Mouse (Mus musculus): Measurements from ENCODE around the gene Cmip. TPM values are rescaled to one million over a fixed set of nuclear protein-coding genes. Genes with fewer than 3 reads are reported as not detected.

Cmip gene
- polyA plus RNA-seq, 1 experiment from 2014 or later = 106 TPM

DNA sequence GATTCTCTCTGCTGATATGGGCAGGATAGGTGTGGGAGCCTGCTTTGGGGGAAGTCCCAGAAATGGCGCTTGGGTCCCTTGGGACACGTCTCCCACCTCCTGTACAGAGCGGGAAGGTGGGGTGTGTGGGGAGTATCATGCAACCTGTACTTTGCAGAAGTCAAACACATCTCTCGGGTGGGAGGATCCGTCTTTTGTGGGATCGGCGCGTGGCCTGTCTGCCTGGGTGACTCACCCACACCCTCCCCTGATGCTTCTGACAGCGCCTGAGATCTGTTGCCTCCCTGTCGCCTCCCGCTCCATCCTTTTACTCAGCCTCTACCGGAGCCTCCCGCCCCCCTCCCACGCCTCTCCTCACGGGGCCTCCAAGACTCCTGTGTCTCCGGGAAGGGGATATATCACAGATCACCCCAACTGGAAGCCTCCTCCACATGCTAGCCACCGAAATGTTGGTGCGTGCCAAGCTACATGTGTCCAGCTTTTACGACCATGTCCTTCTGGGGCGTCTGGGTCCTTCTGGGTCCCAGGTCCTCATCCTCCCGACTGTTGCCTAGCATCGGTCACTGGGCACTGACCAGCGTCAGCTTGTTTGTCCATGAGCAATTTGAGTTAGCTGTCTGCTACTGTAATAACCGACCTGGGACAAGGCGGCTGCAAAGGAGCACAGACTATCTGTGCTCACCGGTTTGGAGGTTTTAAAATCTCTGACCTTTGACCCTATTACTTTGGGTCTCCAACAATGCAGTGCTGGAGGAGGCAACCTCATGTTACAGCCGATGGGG, 75.6 kb downstream of the Cmip start:
- Histone ChIP-seq H3K9me3 (ENCODE audit: control insufficient read depth, low read length) (no peaks in the 10 kb centered on the region), H3K27ac (replicated peaks; ENCODE audit: low read depth, low read length) (no peak overlapping the region), H3K27me3 (ENCODE audit: control insufficient read depth, insufficient read depth, low read length) (no peaks in the 10 kb centered on the region), H3K36me3 (ENCODE audit: control insufficient read depth, insufficient read depth, low read length) (no peaks in the 10 kb centered on the region), H3K4me2 (ENCODE audit: low read length) (no peak overlapping the region), H3K9ac (replicated peaks; ENCODE audit: low read length) (no peak overlapping the region), H3K4me1 (ENCODE audit: control insufficient read depth, insufficient read depth, low read length) (peaks cover 29% of the 10 kb centered on the region), H3K4me3 (replicated peaks; ENCODE audit: low read depth, low read length) (no peak overlapping the region)
- WGBS = 86% methylated on average over 27 of the region's 27 CpGs
- DNase-seq (no peak), ATAC-seq (ENCODE audit: low FRiP score, low TSS enrichment) (no peak)

DNA sequence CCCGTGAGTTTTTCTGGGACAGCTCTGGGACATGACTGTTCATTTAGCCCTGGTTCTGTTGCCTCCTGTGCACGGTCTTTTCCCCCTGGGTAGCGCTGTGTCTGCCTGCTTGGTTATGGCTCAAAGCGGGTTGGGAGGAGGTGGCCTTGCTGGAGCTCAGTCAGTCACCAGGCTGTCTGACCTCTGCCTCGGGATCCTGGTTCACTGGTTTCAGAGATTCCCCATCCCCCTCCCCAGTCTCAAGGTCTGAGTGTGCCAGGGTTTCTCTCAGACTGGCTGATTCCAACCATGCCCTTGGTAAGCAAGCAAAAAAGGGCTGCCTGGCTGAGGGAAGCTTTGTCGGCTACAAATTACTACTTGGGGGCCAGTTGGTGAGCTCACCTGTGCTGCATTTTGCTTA, 76.8 kb downstream of the Cmip start:
- no peaks in the 10 kb centered on the region for H3K36me3 ChIP-seq (ENCODE audit: control insufficient read depth, insufficient read depth, low read length)
- 0 out of 2 replicates have a peak overlapping the region, but pooled peaks have one; percentile 0 for H3K27ac ChIP-seq (replicated peaks; ENCODE audit: low read depth, low read length)
- WGBS = 56% methylated on average over 6 of the region's 6 CpGs
- H3K4me3 ChIP-seq (replicated peaks; ENCODE audit: low read depth, low read length) = no peak overlapping the region
- H3K9me3 ChIP-seq (ENCODE audit: control insufficient read depth, low read length) = no peaks in the 10 kb centered on the region
- ATAC-seq (ENCODE audit: low FRiP score, low TSS enrichment) (no peak), DNase-seq (no peak)
- peaks cover 25% of the 10 kb centered on the region for H3K4me1 ChIP-seq (ENCODE audit: control insufficient read depth, insufficient read depth, low read length)
- no peak overlapping the region for H3K4me2 ChIP-seq (ENCODE audit: low read length)
- no peak overlapping the region for H3K9ac ChIP-seq (replicated peaks; ENCODE audit: low read length)
- no peaks in the 10 kb centered on the region for H3K27me3 ChIP-seq (ENCODE audit: control insufficient read depth, insufficient read depth, low read length)

GRCm38 (mm10) chr8:117334058-117334747, 77.3 kb downstream of the Cmip start:
- Histone ChIP-seq H3K9ac (replicated peaks; ENCODE audit: low read length) (no peak overlapping the region), H3K9me3 (ENCODE audit: control insufficient read depth, low read length) (no peaks in the 10 kb centered on the region), H3K27ac (replicated peaks; ENCODE audit: low read depth, low read length) (0 out of 2 replicates have a peak overlapping the region, but pooled peaks have one; percentile 20), H3K27me3 (ENCODE audit: control insufficient read depth, insufficient read depth, low read length) (no peaks in the 10 kb centered on the region), H3K4me1 (ENCODE audit: control insufficient read depth, insufficient read depth, low read length) (peaks cover 26% of the 10 kb centered on the region), H3K4me3 (replicated peaks; ENCODE audit: low read depth, low read length) (no peak overlapping the region), H3K4me2 (ENCODE audit: low read length) (no peak overlapping the region), H3K36me3 (ENCODE audit: control insufficient read depth, insufficient read depth, low read length) (no peaks in the 10 kb centered on the region)
- no peak for ATAC-seq (ENCODE audit: low FRiP score, low TSS enrichment)
- WGBS = 69% methylated on average over 10 of the region's 10 CpGs
- DNase-seq = no peak

GRCm38 (mm10) chr8:117334748-117335393, 78.0 kb downstream of the Cmip start:
- peaks cover 24% of the 10 kb centered on the region for H3K4me1 ChIP-seq (ENCODE audit: control insufficient read depth, insufficient read depth, low read length)
- H3K9me3 ChIP-seq (ENCODE audit: control insufficient read depth, low read length) = no peaks in the 10 kb centered on the region
- no peaks in the 10 kb centered on the region for H3K27me3 ChIP-seq (ENCODE audit: control insufficient read depth, insufficient read depth, low read length)
- ATAC-seq (ENCODE audit: low FRiP score, low TSS enrichment) = no peak
- no peak overlapping the region for H3K9ac ChIP-seq (replicated peaks; ENCODE audit: low read length)
- WGBS = 50% methylated on average over 14 of the region's 14 CpGs
- DNase-seq = no peak
- H3K4me2 ChIP-seq (ENCODE audit: low read length) = no peak overlapping the region
- H3K27ac ChIP-seq (replicated peaks; ENCODE audit: low read depth, low read length) = 0 out of 2 replicates have a peak overlapping the region, but pooled peaks have one; percentile 20
- no peaks in the 10 kb centered on the region for H3K36me3 ChIP-seq (ENCODE audit: control insufficient read depth, insufficient read depth, low read length)
- no peak overlapping the region for H3K4me3 ChIP-seq (replicated peaks; ENCODE audit: low read depth, low read length)

- H3K4me2 ChIP-seq (ENCODE audit: low read length) = no peak overlapping the region
- H3K36me3 ChIP-seq (ENCODE audit: control insufficient read depth, insufficient read depth, low read length) = no peaks in the 10 kb centered on the region
- H3K4me1 ChIP-seq (ENCODE audit: control insufficient read depth, insufficient read depth, low read length) = peaks cover 26% of the 10 kb centered on the region
- WGBS = 62% methylated on average over 8 of the region's 8 CpGs
- H3K27ac ChIP-seq (replicated peaks; ENCODE audit: low read depth, low read length) = peak overlapping the region; percentile 13; the same call in 1 of the 2 replicates
- no peak overlapping the region for H3K9ac ChIP-seq (replicated peaks; ENCODE audit: low read length)
- no peaks in the 10 kb centered on the region for H3K9me3 ChIP-seq (ENCODE audit: control insufficient read depth, low read length)
- ATAC-seq (ENCODE audit: low FRiP score, low TSS enrichment) = no peak
- no peaks in the 10 kb centered on the region for H3K27me3 ChIP-seq (ENCODE audit: control insufficient read depth, insufficient read depth, low read length)
- H3K4me3 ChIP-seq (replicated peaks; ENCODE audit: low read depth, low read length) = no peak overlapping the region
- no peak for DNase-seq
Observed at GRCm38 (mm10) chr8:117335423-117335822, 78.6 kb downstream of the Cmip start.

DNA sequence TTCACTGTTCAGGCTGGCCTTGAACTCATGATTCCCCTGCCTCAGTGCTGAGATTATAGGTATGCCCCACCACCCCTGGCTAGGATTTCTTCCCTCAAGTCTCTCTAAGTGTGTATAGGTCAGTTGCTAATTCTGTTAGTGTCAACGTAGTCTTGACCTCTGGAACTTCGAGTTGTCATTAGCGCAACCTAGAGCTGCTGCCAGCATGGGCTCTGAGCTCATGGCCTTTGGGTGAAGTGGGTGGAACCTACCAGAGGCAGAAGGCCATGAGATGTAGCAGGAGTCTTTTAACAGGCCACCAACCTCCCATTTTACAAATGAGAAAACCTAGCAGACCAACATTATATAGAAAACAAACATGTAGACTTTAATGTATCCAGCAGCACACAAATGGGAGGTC, 80.3 kb downstream of the Cmip start:
- 92% methylated on average over 3 of the region's 3 CpGs for WGBS
- H3K4me2 ChIP-seq (ENCODE audit: low read length) = no peak overlapping the region
- H3K9ac ChIP-seq (replicated peaks; ENCODE audit: low read length) = no peak overlapping the region
- no peaks in the 10 kb centered on the region for H3K27me3 ChIP-seq (ENCODE audit: control insufficient read depth, insufficient read depth, low read length)
- no peaks in the 10 kb centered on the region for H3K9me3 ChIP-seq (ENCODE audit: control insufficient read depth, low read length)
- no peak overlapping the region for H3K27ac ChIP-seq (replicated peaks; ENCODE audit: low read depth, low read length)
- no peak for ATAC-seq (ENCODE audit: low FRiP score, low TSS enrichment)
- H3K4me1 ChIP-seq (ENCODE audit: control insufficient read depth, insufficient read depth, low read length) = peaks cover 26% of the 10 kb centered on the region
- DNase-seq = no peak
- H3K4me3 ChIP-seq (replicated peaks; ENCODE audit: low read depth, low read length) = no peak overlapping the region
- H3K36me3 ChIP-seq (ENCODE audit: control insufficient read depth, insufficient read depth, low read length) = no peaks in the 10 kb centered on the region

DNA sequence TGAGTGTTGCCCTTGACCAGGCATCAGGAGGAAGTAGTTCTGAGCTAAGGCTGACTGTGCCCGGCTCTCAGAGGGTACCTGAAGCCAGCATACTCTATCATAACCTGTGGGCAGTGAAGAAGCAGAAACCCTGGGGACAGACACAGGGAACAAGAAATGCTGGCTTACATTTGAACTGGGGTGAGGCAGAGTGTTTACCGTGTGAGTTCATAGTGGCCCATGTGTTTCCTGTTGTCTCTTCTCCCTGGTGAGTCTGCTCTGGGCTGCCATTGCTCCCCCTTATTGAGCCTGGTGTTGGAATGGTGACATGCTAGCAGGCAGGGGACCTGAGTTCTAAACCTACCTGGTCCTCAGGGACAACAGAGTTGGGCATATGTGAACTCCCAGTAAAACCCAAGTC, 81.8 kb downstream of the Cmip start:
- DNase-seq = no peak
- H3K4me1 ChIP-seq (ENCODE audit: control insufficient read depth, insufficient read depth, low read length) = peaks cover 25% of the 10 kb centered on the region
- no peak for ATAC-seq (ENCODE audit: low FRiP score, low TSS enrichment)

GRCm38 (mm10) chr8:117339296-117339957, 82.6 kb downstream of the Cmip start:
- Histone ChIP-seq H3K4me2 (ENCODE audit: low read length) (no peak overlapping the region), H3K36me3 (ENCODE audit: control insufficient read depth, insufficient read depth, low read length) (no peaks in the 10 kb centered on the region), H3K27ac (replicated peaks; ENCODE audit: low read depth, low read length) (0 out of 2 replicates have a peak overlapping the region, but pooled peaks have one; percentile 1), H3K9ac (replicated peaks; ENCODE audit: low read length) (no peak overlapping the region), H3K4me3 (replicated peaks; ENCODE audit: low read depth, low read length) (no peak overlapping the region), H3K4me1 (ENCODE audit: control insufficient read depth, insufficient read depth, low read length) (peaks cover 18% of the 10 kb centered on the region), H3K9me3 (ENCODE audit: control insufficient read depth, low read length) (no peaks in the 10 kb centered on the region), H3K27me3 (ENCODE audit: control insufficient read depth, insufficient read depth, low read length) (no peaks in the 10 kb centered on the region)
- ATAC-seq (ENCODE audit: low FRiP score, low TSS enrichment) (no peak), DNase-seq (no peak)
- WGBS = 47% methylated on average over 19 of the region's 19 CpGs

More for the DNA sequence above, 81.8 kb downstream of the Cmip start:
- H3K27ac ChIP-seq (replicated peaks; ENCODE audit: low read depth, low read length) = no peak overlapping the region
- no peaks in the 10 kb centered on the region for H3K27me3 ChIP-seq (ENCODE audit: control insufficient read depth, insufficient read depth, low read length)
- no peaks in the 10 kb centered on the region for H3K36me3 ChIP-seq (ENCODE audit: control insufficient read depth, insufficient read depth, low read length)
- WGBS = 86% methylated on average over 2 of the region's 2 CpGs
- no peaks in the 10 kb centered on the region for H3K9me3 ChIP-seq (ENCODE audit: control insufficient read depth, low read length)
- no peak overlapping the region for H3K4me2 ChIP-seq (ENCODE audit: low read length)
- no peak overlapping the region for H3K4me3 ChIP-seq (replicated peaks; ENCODE audit: low read depth, low read length)
- H3K9ac ChIP-seq (replicated peaks; ENCODE audit: low read length) = no peak overlapping the region
